Mouse (Mus musculus) midbrain, embryonic 11.5 days (tissue): Measurements from ENCODE around the gene Fmnl2. TPM values are rescaled to one million over a fixed set of nuclear protein-coding genes. Genes with fewer than 3 reads are reported as not detected.

Experiments used
- polyA plus RNA-seq: library from polyadenylated mRNA; unstranded; fragments of >200 nt; fragmentation: Nextera tagmentation; extraction: Ambion mirVana; gene quantifications from 2 replicates; pipeline ENCODE4 v1.2.1, GENCODE M21; 2014

Fmnl2 gene
- polyA plus RNA-seq, 1 experiment from 2014 or later = 9.4 TPM

Other genes with a start within 250 kb of the Fmnl2 start
- 2.8 and 3.3 TPM in 2 replicates for gene Cacnb4, start 181.0 kb upstream of the Fmnl2 start, polyA plus RNA-seq
- 44.4 and 45.9 TPM in 2 replicates for gene Stam2, start 115.6 kb upstream of the Fmnl2 start, polyA plus RNA-seq